Comparison of ENCODE assay signal across 33 mouse cellular contexts in genomic region chr3:49983429-49984268, GRCm38 (mm10).
DNase-seq lines count a peak whose midpoint lies in the region; ATAC-seq and TF ChIP-seq lines count a peak whose summit lies in the region.
"Had no signal": no experiment of that assay in that cellular context is flagged by ENCODE, and none has a peak within 500 bp of the region (broad histone marks: within the 10 kb centered on the region; RNA-seq: fewer than 3 reads in every experiment).

No protein-coding gene starts in this region.

- no peaks in the 10 kb centered on the region for H3K9me3 ChIP-seq in forebrain, embryonic 15.5 days
- no peaks in the 10 kb centered on the region for H3K9me3 ChIP-seq in forebrain, embryonic 10.5 days
- no peaks in the 10 kb centered on the region for H3K9me3 ChIP-seq in ES-E14 (ENCODE audit: control insufficient read depth, insufficient read depth, low read depth, low read length)
- H3K9me3 ChIP-seq: embryonic facial prominence, embryonic 10.5 days; G1E; heart, embryonic 13.5 days; hindbrain, embryonic 10.5 days; intestine, embryonic 15.5 days; midbrain, embryonic 13.5 days; neural tube, embryonic 15.5 days; stomach, embryonic 15.5 days had no signal

- DNase-seq in forebrain, embryonic 10.5 days (ENCODE audit: extremely low spot score, low spot score), result no peak
- DNase-seq in 3T3-L1 (ENCODE audit: low read depth, low spot score) (peak; percentile 71), ES-E14 (ENCODE audit: low read depth, low spot score) (no peak)
- peak; percentile 39 for DNase-seq in brain, embryonic 14.5 days (ENCODE audit: low read depth)
- DNase-seq in c-Kit-positive CD71-positive TER-119-positive erythroid progenitor cells, embryonic 14.5 days (ENCODE audit: low spot score), result no peak
- DNase-seq in cerebellum, postnatal 36 days, result no peak
- DNase-seq: adrenal gland, postnatal 25 days; cerebellum, adult 11 months; cerebellum, adult 9-11 months; gastrocnemius, postnatal 36 days; heart, adult 2 months; heart, postnatal 10 days; kidney, adult 2 months; kidney, postnatal 36 days; liver; lung, adult 2 months; lung, postnatal 10 days; retina, postnatal 1 day; right cerebral cortex, postnatal 14 days had no signal

- no peak overlapping the region for H3K4me2 ChIP-seq in forebrain, embryonic 15.5 days (replicated peaks)
- H3K4me2 ChIP-seq: embryonic facial prominence, embryonic 15.5 days; heart, embryonic 13.5 days; intestine, embryonic 15.5 days; midbrain, embryonic 13.5 days; neural tube, embryonic 15.5 days; stomach, embryonic 15.5 days had no signal

- H3K4me3 ChIP-seq in forebrain, embryonic 15.5 days, result no peak overlapping the region
- no peak overlapping the region for H3K4me3 ChIP-seq in forebrain, embryonic 10.5 days
- no peak overlapping the region for H3K4me3 ChIP-seq in ES-E14 (ENCODE audit: insufficient read depth in 1 of 2, low read depth in 1 of 2, low read length in 2 of 2, poor library complexity in 1 of 2, severe bottlenecking in 1 of 2)
- H3K4me3 ChIP-seq: embryonic facial prominence, embryonic 10.5 days; embryonic facial prominence, embryonic 15.5 days; heart, adult 2 months; heart, embryonic 13.5 days; hindbrain, embryonic 10.5 days; intestine, embryonic 15.5 days; layer of hippocampus, adult 2 months; midbrain, embryonic 13.5 days; neural tube, embryonic 15.5 days; stomach, embryonic 15.5 days had no signal

- TF ChIP-seq CTCF in brain, embryonic 14.5 days (IDR thresholded peaks at IDR 0.05; ENCODE audit: borderline replicate concordance, extremely low read depth, insufficient read depth, insufficient read length), result no peak

- peak; percentile 74; the same call in 1 of the 2 replicates for ATAC-seq in forebrain, embryonic 15.5 days (replicated peaks)
- ATAC-seq: hindbrain, embryonic 16.5 days; intestine, embryonic 15.5 days; midbrain, embryonic 13.5 days had no signal

- no peak overlapping the region for H3K9ac ChIP-seq in forebrain, embryonic 15.5 days (replicated peaks)
- no peak overlapping the region for H3K9ac ChIP-seq in ES-E14 (ENCODE audit: insufficient read depth, low read depth, low read length, poor library complexity, severe bottlenecking)
- H3K9ac ChIP-seq: embryonic facial prominence, embryonic 15.5 days; heart, embryonic 13.5 days; intestine, embryonic 15.5 days; liver, embryonic 14.5 days; midbrain, embryonic 13.5 days; neural tube, embryonic 15.5 days; stomach, embryonic 15.5 days had no signal

- H3K4me1 ChIP-seq in forebrain, embryonic 15.5 days, result no peaks in the 10 kb centered on the region
- no peaks in the 10 kb centered on the region for H3K4me1 ChIP-seq in forebrain, embryonic 10.5 days
- H3K4me1 ChIP-seq in ES-E14 (ENCODE audit: control insufficient read depth in 2 of 2, insufficient read depth in 2 of 2, low read length in 2 of 2, poor library complexity in 1 of 2), result no peaks in the 10 kb centered on the region
- H3K4me1 ChIP-seq: embryonic facial prominence, embryonic 10.5 days; embryonic facial prominence, embryonic 15.5 days; heart, embryonic 13.5 days; hindbrain, embryonic 10.5 days; intestine, embryonic 15.5 days; midbrain, embryonic 13.5 days; neural tube, embryonic 15.5 days; stomach, embryonic 15.5 days had no signal

- no peak overlapping the region for H3K27ac ChIP-seq in forebrain, embryonic 15.5 days (replicated peaks)
- no peak overlapping the region for H3K27ac ChIP-seq in forebrain, embryonic 10.5 days
- H3K27ac ChIP-seq in ES-E14 (ENCODE audit: insufficient read depth, low read depth, low read length, poor library complexity, severe bottlenecking), result no peak overlapping the region
- H3K27ac ChIP-seq: embryonic facial prominence, embryonic 10.5 days; embryonic facial prominence, embryonic 15.5 days; heart, adult 2 months; heart, embryonic 13.5 days; hindbrain, embryonic 10.5 days; intestine, embryonic 15.5 days; layer of hippocampus, adult 2 months; liver, embryonic 14.5 days; macrophage; midbrain, embryonic 13.5 days; neural tube, embryonic 15.5 days; stomach, embryonic 15.5 days had no signal

- no peaks in the 10 kb centered on the region for H3K36me3 ChIP-seq in forebrain, embryonic 15.5 days
- no peaks in the 10 kb centered on the region for H3K36me3 ChIP-seq in forebrain, embryonic 10.5 days (replicated peaks)
- no peaks in the 10 kb centered on the region for H3K36me3 ChIP-seq in ES-E14 (ENCODE audit: control insufficient read depth, insufficient read depth, low read length, poor library complexity, severe bottlenecking)
- H3K36me3 ChIP-seq: embryonic facial prominence, embryonic 10.5 days; embryonic facial prominence, embryonic 15.5 days; G1E; heart, embryonic 13.5 days; hindbrain, embryonic 10.5 days; intestine, embryonic 15.5 days; midbrain, embryonic 13.5 days; neural tube, embryonic 15.5 days; stomach, embryonic 15.5 days had no signal

- TF ChIP-seq POLR2A in brain, embryonic 14.5 days (IDR thresholded peaks at IDR 0.05; ENCODE audit: borderline replicate concordance, extremely low read depth, insufficient read depth, insufficient read length, poor library complexity, severe bottlenecking), result no peak

- in situ Hi-C loops in ES-E14 (cut with MboI; ENCODE audit: low sequenced_read_pairs in 2 of 2, unreplicated experiment in 2 of 2), result no loop called here

- H3K27me3 ChIP-seq in forebrain, embryonic 15.5 days, result no peaks in the 10 kb centered on the region
- no peaks in the 10 kb centered on the region for H3K27me3 ChIP-seq in forebrain, embryonic 10.5 days (ENCODE audit: poor library complexity, severe bottlenecking)
- H3K27me3 ChIP-seq: embryonic facial prominence, embryonic 15.5 days; heart, embryonic 13.5 days; intestine, embryonic 15.5 days; midbrain, embryonic 13.5 days; neural tube, embryonic 15.5 days; stomach, embryonic 15.5 days had no signal

- WGBS in forebrain, embryonic 15.5 days, result 70% methylated on average over 4 of the region's 4 CpGs
- WGBS in forebrain, embryonic 10.5 days, result 88% methylated on average over 4 of the region's 4 CpGs

TF ChIP-seq in ES-E14, 5 proteins besides CTCF, POLR2A, EP300 and RAD21:
- TF ChIP-seq MAFK (IDR thresholded peaks at IDR 0.05; ENCODE audit: insufficient read depth, low read depth, low read length) (peak; percentile 94), CHD2 (IDR thresholded peaks at IDR 0.05; ENCODE audit: low read depth, low read length) (no peak)

Comparison
In these comparisons a context has a peak if more than half of its experiments do, and no peak if none do; other contexts are left out.
1. DNase-seq: peak in 3T3-L1 (single experiment) and brain, embryonic 14.5 days (single experiment); none in forebrain, embryonic 10.5 days (single experiment), ES-E14 (single experiment), c-Kit-positive CD71-positive TER-119-positive erythroid progenitor cells, embryonic 14.5 days (single experiment) and cerebellum, postnatal 36 days (0 of 2).